Mouse (Mus musculus) E14TG2a.4 (cell line): ENCODE measurements around the gene Ankrd33.

ENCODE experiments used
- CTCF ChIP-seq: conservative IDR thresholded peaks from 2 replicates; pipeline ENCODE4 v1.5.1; 2014; ENCODE audit warnings: low read length
- NANOG ChIP-seq: IDR thresholded peaks from 2 replicates; pipeline ENCODE4 v1.6.1; 2014; ENCODE audit warnings: borderline replicate concordance, low read length, mixed read lengths

- TF ChIP-seq CTCF, result no peak
- no peak for TF ChIP-seq NANOG
Observed at GRCm38 (mm10) chr15:101072736-101073135, 42.8 kb upstream of the Ankrd33 start.
